Mouse (Mus musculus): ENCODE results near the gene Ddx60. TPM values are rescaled to one million over a fixed set of nuclear protein-coding genes. Genes with fewer than 3 reads are reported as not detected.
A peak's percentile ranks its signal among the peaks of the same experiment; 100 is the strongest.
"Not testable (repeated sequence)": the region's sequence is repeated elsewhere in the genome, so short reads cannot be mapped to it uniquely, and the experiment has no call there.

The Ddx60 gene
- total and polyA plus RNA-seq, 2 experiments from 2014 or later = 1.5 to 4.5 TPM

DNA sequence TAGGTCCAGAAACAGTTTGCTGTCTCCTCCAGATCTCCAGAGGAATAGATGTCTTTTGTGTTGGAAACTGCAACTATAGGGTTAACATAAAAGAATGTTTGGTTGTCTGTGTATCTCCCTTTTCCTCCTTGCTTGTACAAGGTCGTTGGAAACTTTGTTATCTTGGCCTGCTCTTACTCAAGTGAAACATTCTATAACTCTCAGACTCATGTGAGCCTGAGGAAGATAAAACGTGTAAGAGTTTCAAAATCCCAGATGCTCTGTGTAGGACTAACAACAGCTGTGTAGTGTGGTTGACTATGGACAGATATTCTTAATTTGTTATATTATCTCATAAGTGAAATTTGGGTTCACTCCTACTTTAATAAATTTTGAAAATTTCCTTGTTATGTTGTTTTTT, 5.4 kb downstream of the Ddx60 start:
- ATAC-seq (ENCODE audit: insufficient read depth, low read depth) (peak; percentile 67), DNase-seq (ENCODE audit: low spot score) (peak; percentile 73)
- H3K4me3 ChIP-seq (ENCODE audit: low read depth, low read length) = no peak overlapping the region
- no peaks in the 10 kb centered on the region for H3K27me3 ChIP-seq (ENCODE audit: control insufficient read depth, insufficient read depth, low read length)
- no peaks in the 10 kb centered on the region for H3K36me3 ChIP-seq (replicated peaks; ENCODE audit: control insufficient read depth, insufficient read depth, low read length)
- no peak overlapping the region for H3K9ac ChIP-seq (replicated peaks; ENCODE audit: low read depth, low read length)
- no peak overlapping the region for H3K4me2 ChIP-seq (ENCODE audit: low read depth, low read length)
- WGBS = 4% methylated on average over 2 of the region's 2 CpGs
- no peaks in the 10 kb centered on the region for H3K9me3 ChIP-seq (replicated peaks; ENCODE audit: control insufficient read depth, low read length)
- TF ChIP-seq CTCF (IDR thresholded peaks at IDR 0.05; ENCODE audit: low read depth) (no peak), EP300 (IDR thresholded peaks at IDR 0.05; ENCODE audit: low read depth) (peak; percentile 62; the same call in 1 of the 2 replicates)
- H3K4me1 ChIP-seq (ENCODE audit: control insufficient read depth, insufficient read depth) = peaks cover 31% of the 10 kb centered on the region
- H3K27ac ChIP-seq (ENCODE audit: low read depth) = peak overlapping the region; percentile 61

DNA sequence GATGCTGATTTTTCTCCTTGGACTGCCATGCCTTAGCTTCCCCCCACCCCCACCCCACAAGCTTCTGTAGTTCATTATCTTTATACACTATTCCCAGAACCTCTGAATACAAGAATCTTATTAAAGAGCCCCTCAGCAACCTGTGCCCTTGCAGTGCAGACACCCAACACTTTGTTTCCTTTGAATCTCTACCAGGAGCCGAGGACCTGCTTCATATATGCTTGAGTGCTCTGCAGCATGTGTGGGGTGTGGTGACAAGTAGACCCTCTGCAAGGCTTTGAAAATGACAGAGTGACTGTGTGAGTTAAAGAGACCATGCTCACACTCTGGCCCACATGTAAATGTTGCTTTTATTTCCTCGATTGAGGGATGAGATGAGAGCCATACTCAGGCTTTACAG, 9.7 kb downstream of the Ddx60 start:
- Histone ChIP-seq H3K9me3 (replicated peaks; ENCODE audit: control insufficient read depth, low read length) (no peaks in the 10 kb centered on the region), H3K4me3 (ENCODE audit: low read depth, low read length) (no peak overlapping the region), H3K27ac (ENCODE audit: low read depth) (no peak overlapping the region), H3K4me1 (ENCODE audit: control insufficient read depth, insufficient read depth) (peaks cover 20% of the 10 kb centered on the region), H3K4me2 (ENCODE audit: low read depth, low read length) (no peak overlapping the region), H3K9ac (replicated peaks; ENCODE audit: low read depth, low read length) (no peak overlapping the region), H3K27me3 (ENCODE audit: control insufficient read depth, insufficient read depth, low read length) (no peaks in the 10 kb centered on the region), H3K36me3 (replicated peaks; ENCODE audit: control insufficient read depth, insufficient read depth, low read length) (0 out of 2 replicates have a peak, but pooled peaks cover 3% of the 10 kb centered on the region)
- ATAC-seq (ENCODE audit: insufficient read depth, low read depth) (no peak), DNase-seq (ENCODE audit: low spot score) (no peak)
- TF ChIP-seq CTCF (IDR thresholded peaks at IDR 0.05; ENCODE audit: low read depth) (no peak), EP300 (IDR thresholded peaks at IDR 0.05; ENCODE audit: low read depth) (no peak)
- WGBS = 53% methylated on average over 2 of the region's 2 CpGs

DNA sequence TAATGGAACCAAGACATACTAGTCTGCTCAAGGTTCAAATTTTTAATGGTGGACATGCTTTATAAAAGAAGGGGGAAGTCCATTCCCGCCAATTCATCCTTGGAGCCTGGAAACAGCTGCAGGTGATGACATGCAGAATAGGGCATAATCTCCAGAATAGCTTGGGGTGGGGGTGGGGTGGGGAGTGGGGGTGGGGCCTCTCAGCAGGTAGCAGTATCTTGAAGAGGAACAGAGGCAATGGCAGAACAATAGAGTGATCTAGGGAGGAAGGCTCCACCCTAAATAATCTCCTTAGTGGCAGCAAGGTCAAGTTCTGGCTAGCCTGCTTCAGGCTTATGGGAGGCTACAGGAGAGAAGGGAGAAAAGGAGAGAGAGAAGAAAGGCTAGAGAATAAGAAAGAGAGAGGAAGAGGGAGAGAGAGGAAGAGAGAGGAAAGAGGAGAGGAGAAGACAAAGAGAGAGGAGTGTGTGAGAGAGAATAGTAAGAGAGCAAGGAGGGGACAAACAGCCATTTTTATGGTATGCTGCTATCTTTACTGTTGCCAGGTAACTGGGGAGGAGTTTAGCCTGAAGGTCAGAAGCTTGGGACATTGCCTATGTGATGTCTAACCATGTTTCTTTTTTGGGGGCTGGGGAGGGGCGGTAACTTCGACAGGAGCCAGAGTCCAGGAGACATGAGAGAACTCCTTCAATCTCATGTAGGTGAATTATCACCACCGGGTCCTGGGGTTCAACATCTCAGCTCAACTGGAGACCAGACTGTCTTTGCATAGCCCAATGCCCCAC, 36.9 kb downstream of the Ddx60 start:
- not testable (repeated sequence) for H3K36me3 ChIP-seq (replicated peaks; ENCODE audit: control insufficient read depth, insufficient read depth, low read length); H3K27ac ChIP-seq (ENCODE audit: low read depth); ATAC-seq (ENCODE audit: insufficient read depth, low read depth); H3K9me3 ChIP-seq (replicated peaks; ENCODE audit: control insufficient read depth, low read length); H3K4me2 ChIP-seq (ENCODE audit: low read depth, low read length); H3K9ac ChIP-seq (replicated peaks; ENCODE audit: low read depth, low read length); H3K4me3 ChIP-seq (ENCODE audit: low read depth, low read length); DNase-seq (ENCODE audit: low spot score); H3K27me3 ChIP-seq (ENCODE audit: control insufficient read depth, insufficient read depth, low read length); H3K4me1 ChIP-seq (ENCODE audit: control insufficient read depth, insufficient read depth)
- WGBS = 56% methylated on average over 4 of the region's 4 CpGs

DNA sequence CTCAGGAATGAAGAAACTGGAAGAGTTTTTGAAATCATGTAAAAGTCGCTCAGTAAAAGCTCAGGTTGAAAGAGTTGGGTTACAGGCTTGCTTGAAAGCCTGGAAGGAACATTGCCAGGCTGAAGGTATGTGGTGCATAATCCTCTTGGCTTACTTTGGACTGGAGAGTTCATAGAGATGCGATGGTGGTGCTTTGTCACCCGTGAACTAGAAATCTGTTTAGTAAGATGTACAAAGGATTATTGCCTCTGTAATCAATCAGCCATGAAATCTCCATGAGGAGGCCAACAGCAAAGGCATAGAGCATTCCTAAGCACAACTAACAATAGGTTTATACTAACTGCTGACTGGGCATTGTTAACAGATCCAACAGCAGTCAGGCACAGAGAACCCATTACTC, 41.7 kb downstream of the Ddx60 start:
- Histone ChIP-seq H3K36me3 (replicated peaks; ENCODE audit: control insufficient read depth, insufficient read depth, low read length) (no peaks in the 10 kb centered on the region), H3K4me1 (ENCODE audit: control insufficient read depth, insufficient read depth) (no peaks in the 10 kb centered on the region), H3K27me3 (ENCODE audit: control insufficient read depth, insufficient read depth, low read length) (no peaks in the 10 kb centered on the region), H3K9ac (replicated peaks; ENCODE audit: low read depth, low read length) (no peak overlapping the region), H3K4me3 (ENCODE audit: low read depth, low read length) (no peak overlapping the region), H3K4me2 (ENCODE audit: low read depth, low read length) (no peak overlapping the region), H3K9me3 (replicated peaks; ENCODE audit: control insufficient read depth, low read length) (no peaks in the 10 kb centered on the region), H3K27ac (ENCODE audit: low read depth) (no peak overlapping the region)
- 79% methylated on average over 3 of the region's 3 CpGs for WGBS
- TF ChIP-seq EP300 (IDR thresholded peaks at IDR 0.05; ENCODE audit: low read depth) (no peak), CTCF (IDR thresholded peaks at IDR 0.05; ENCODE audit: low read depth) (no peak)
- DNase-seq (ENCODE audit: low spot score) (no peak), ATAC-seq (ENCODE audit: insufficient read depth, low read depth) (no peak)

DNA sequence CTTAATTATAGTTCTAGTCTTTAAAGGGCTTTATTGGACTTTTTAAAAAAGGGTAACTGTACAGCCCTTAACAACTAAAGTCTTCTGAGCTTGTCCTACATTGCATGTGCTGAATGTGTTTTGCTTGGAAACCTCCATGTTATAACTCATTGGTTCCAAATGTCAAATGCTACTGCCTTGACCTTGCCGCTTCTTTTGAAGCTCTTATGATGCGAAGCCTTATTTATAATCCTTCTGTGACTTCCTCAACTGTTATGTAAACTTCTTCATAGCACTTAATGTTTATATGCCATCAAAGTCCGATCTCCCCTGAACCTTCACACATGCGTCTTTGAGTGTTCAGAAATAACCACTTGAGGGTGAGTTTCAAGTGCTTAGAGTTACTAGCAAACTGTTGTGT, 57.1 kb downstream of the Ddx60 start:
- Histone ChIP-seq H3K9ac (replicated peaks; ENCODE audit: low read depth, low read length) (no peak overlapping the region), H3K4me1 (ENCODE audit: control insufficient read depth, insufficient read depth) (peaks cover 20% of the 10 kb centered on the region), H3K27me3 (ENCODE audit: control insufficient read depth, insufficient read depth, low read length) (no peaks in the 10 kb centered on the region), H3K9me3 (replicated peaks; ENCODE audit: control insufficient read depth, low read length) (no peaks in the 10 kb centered on the region), H3K4me2 (ENCODE audit: low read depth, low read length) (no peak overlapping the region), H3K27ac (ENCODE audit: low read depth) (no peak overlapping the region), H3K36me3 (replicated peaks; ENCODE audit: control insufficient read depth, insufficient read depth, low read length) (no peaks in the 10 kb centered on the region), H3K4me3 (ENCODE audit: low read depth, low read length) (no peak overlapping the region)
- no peak for ATAC-seq (ENCODE audit: insufficient read depth, low read depth)
- WGBS = 89% methylated on average over 4 of the region's 4 CpGs
- no peak for DNase-seq (ENCODE audit: low spot score)
- no peak for TF ChIP-seq EP300 (IDR thresholded peaks at IDR 0.05; ENCODE audit: low read depth)
- TF ChIP-seq CTCF (IDR thresholded peaks at IDR 0.05; ENCODE audit: low read depth) = no peak
